Mouse (Mus musculus) kidney, postnatal 14 days (tissue): ENCODE results near the gene Vmn1r91.
"Not testable (repeated sequence)": the region's sequence is repeated elsewhere in the genome, so short reads cannot be mapped to it uniquely, and the experiment has no call there.

Experiments used
- DNase-seq: peaks from one replicate; pipeline ENCODE4 v3.0.0; 2022; ENCODE audit warnings: mixed read lengths

Vmn1r91 gene

GRCm38 (mm10) chr7:20099380-20099779 lies at the start of gene Vmn1r91:
Gene Vmn1r91 (plus strand): TSS chr7:20099680.
- not testable (repeated sequence) for DNase-seq

- not testable (repeated sequence) for DNase-seq
These were observed 35.4 kb upstream of the Vmn1r91 start for GRCm38 (mm10) chr7:20064100-20064499.

GRCm38 (mm10) chr7:20078118-20078517 lies 21.4 kb upstream of the Vmn1r91 start:
- not testable (repeated sequence) for DNase-seq

GRCm38 (mm10) chr7:20122479-20122878 lies 23.0 kb downstream of the Vmn1r91 start, which contains the start of gene Gm16442:
Gene Gm16442 (minus strand): TSS chr7:20122579.
- DNase-seq: not testable (repeated sequence)

- not testable (repeated sequence) for DNase-seq
These were observed 39.5 kb downstream of the Vmn1r91 start, which contains the start of gene Vmn1r93 for GRCm38 (mm10) chr7:20138988-20139387. Gene Vmn1r93 (minus strand): TSS chr7:20139088.
